Mouse (Mus musculus) liver, postnatal 0 days (tissue): ENCODE data around the gene Hmx1. TPM values are rescaled to one million over a fixed set of nuclear protein-coding genes. Genes with fewer than 3 reads are reported as not detected.
A peak's percentile ranks its signal among the peaks of the same experiment; 100 is the strongest.

ENCODE experiments used
- ATAC-seq: fragments of 200-750 bp; cut with Nextera tagmentation; 2 replicates; pipeline ENCODE4 v1.8.0; 2017; ENCODE audit warnings: mild to moderate bottlenecking, moderate library complexity
- DNase-seq: peaks from one replicate; pipeline ENCODE4 v3.0.0-alpha.2; 2016
- H3K27ac ChIP-seq: fragments of 300-500 bp; sonication (generic); 2 replicates; pipeline ENCODE4 v1.5.1; 2014; ENCODE audit warnings: antibody characterized with exemption, moderate library complexity, mild to moderate bottlenecking, low read depth
- H3K27me3 ChIP-seq: fragments of 300-500 bp; sonication (generic); 2 replicates; pipeline ENCODE4 v1.6.1; 2014; ENCODE audit warnings: low read length, control low read depth, mixed read lengths; ENCODE audit not compliant: insufficient read depth
- H3K36me3 ChIP-seq: fragments of 300-500 bp; sonication (generic); replicated peaks from 2 replicates; pipeline ENCODE4 v1.6.1; 2014; ENCODE audit warnings: mild to moderate bottlenecking, control low read depth, low read length, moderate library complexity, mixed read lengths; ENCODE audit not compliant: insufficient read depth
- H3K4me1 ChIP-seq: fragments of 300-500 bp; sonication (generic); 2 replicates; pipeline ENCODE4 v1.6.1; 2014; ENCODE audit warnings: antibody characterized with exemption, mild to moderate bottlenecking, control low read depth; ENCODE audit not compliant: insufficient read depth
- H3K4me2 ChIP-seq: fragments of 300-500 bp; sonication (generic); 2 replicates; pipeline ENCODE4 v1.6.1; 2014; ENCODE audit warnings: low read depth, mild to moderate bottlenecking, low read length, moderate library complexity, mixed read lengths
- H3K4me3 ChIP-seq: fragments of 300-500 bp; sonication (generic); 2 replicates; pipeline ENCODE4 v1.5.1; 2014; ENCODE audit warnings: low read depth, low read length
- H3K9ac ChIP-seq: fragments of 300-500 bp; sonication (generic); replicated peaks from 2 replicates; pipeline ENCODE4 v1.6.1; 2014; ENCODE audit warnings: mild to moderate bottlenecking, moderate library complexity
- H3K9me3 ChIP-seq: fragments of 300-500 bp; sonication (generic); 2 replicates; pipeline ENCODE4 v1.6.1; 2016; ENCODE audit warnings: mild to moderate bottlenecking, control low read depth, low read length, mixed read lengths
- CTCF ChIP-seq: sonication (generic); IDR thresholded peaks from 2 replicates; pipeline ENCODE4 v1.5.1; 2016; ENCODE audit warnings: antibody characterized with exemption, low read depth
- EP300 ChIP-seq: IDR thresholded peaks from 2 replicates; pipeline ENCODE4 v1.6.1; 2016; ENCODE audit warnings: antibody characterized with exemption, low read depth, mild to moderate bottlenecking
- WGBS: fragments of 180-500 bp; shearing (Covaris S2); extraction: QIAGEN DNeasy Blood & Tissue Kit; methylation state at CpG from one replicate; pipeline ENCODE4 v1.1.7; 2014; ENCODE audit not compliant: insufficient replicate concordance; 5-methylcytosine and 5-hydroxymethylcytosine counted together
- polyA plus RNA-seq: library from polyadenylated mRNA; unstranded; fragments of >200 nt; fragmentation: Nextera tagmentation; extraction: Ambion mirVana; gene quantifications from 2 replicates; pipeline ENCODE4 v1.2.1, GENCODE M21; 2015

Gene Hmx1
- polyA plus RNA-seq, result not detected in 2 replicates

GRCm38 (mm10) chr5:35388491-35389111, at the start of gene Hmx1:
TSS of gene Hmx1 (plus strand) at chr5:35389108.
- peaks cover 7% of the 10 kb centered on the region for H3K4me1 ChIP-seq
- 2% methylated on average over 56 of the region's 71 CpGs for WGBS
- peaks cover 99% of the 10 kb centered on the region for H3K27me3 ChIP-seq
- peak within 1 kb of the TSS; percentile 27; the same call in 1 of the 2 replicates for H3K4me3 ChIP-seq
- ATAC-seq (no peak), DNase-seq (no peak)
- H3K36me3 ChIP-seq, result no peaks in the 10 kb centered on the region
- H3K9ac ChIP-seq, result no peak within 1 kb of the TSS
- H3K4me2 ChIP-seq, result peak within 1 kb of the TSS; percentile 29
- H3K27ac ChIP-seq, result no peak within 1 kb of the TSS
- peaks cover 8% of the 10 kb centered on the region for H3K9me3 ChIP-seq
- TF ChIP-seq EP300 (no peak), CTCF (no peak)

DNA sequence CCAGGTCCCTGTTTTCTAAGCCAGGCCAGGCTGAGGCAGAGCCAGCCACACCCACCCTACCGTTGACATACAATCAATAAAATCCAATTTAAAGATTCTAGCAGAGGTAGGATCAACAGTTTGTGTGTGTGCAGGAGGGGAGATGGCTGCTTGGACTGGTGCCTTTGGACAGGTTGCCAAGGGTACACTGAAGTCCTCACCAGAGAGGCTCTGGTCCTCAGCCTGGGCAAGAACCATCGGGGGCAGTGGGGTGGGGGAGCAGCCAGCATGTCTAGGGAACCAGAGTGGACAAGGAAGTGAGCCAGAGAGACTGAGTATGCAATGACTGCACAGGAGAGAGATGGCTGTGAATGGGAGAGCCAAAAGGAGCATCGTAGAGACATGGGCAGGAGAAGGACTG, 43.8 kb upstream of the Hmx1 start:
- DNase-seq, result no peak
- Histone ChIP-seq H3K4me1 (no peaks in the 10 kb centered on the region), H3K36me3 (no peaks in the 10 kb centered on the region), H3K9me3 (no peaks in the 10 kb centered on the region), H3K27ac (no peak overlapping the region), H3K4me2 (no peak overlapping the region), H3K27me3 (no peaks in the 10 kb centered on the region), H3K9ac (no peak overlapping the region), H3K4me3 (no peak overlapping the region)
- no peak for ATAC-seq
- TF ChIP-seq CTCF (no peak), EP300 (no peak)
- 57% methylated on average over 3 of the region's 3 CpGs for WGBS

DNA sequence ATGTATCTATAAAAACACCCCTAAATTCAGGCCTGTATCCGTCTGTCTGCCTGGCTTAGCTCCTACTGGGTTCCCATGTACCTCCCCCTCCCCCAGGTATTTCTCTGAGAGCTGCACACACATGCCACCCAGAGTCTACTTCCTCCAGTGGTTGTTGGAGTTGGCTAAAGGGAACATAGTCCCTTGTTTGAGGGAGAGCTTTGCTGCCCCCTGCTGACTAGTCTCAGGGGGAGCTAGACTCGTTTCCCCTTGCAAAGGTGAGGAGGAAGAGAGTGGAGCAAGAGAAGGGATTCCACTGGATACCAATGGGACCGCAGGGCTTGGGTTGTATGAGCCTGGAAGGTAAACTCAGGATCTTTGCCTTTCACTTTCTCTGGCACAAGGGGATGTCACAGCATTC, 40.1 kb upstream of the Hmx1 start:
- peak; percentile 82 for TF ChIP-seq CTCF
- no peak for TF ChIP-seq EP300
- Histone ChIP-seq H3K27ac (no peak overlapping the region), H3K9ac (no peak overlapping the region), H3K4me3 (no peak overlapping the region), H3K4me1 (no peaks in the 10 kb centered on the region), H3K27me3 (no peaks in the 10 kb centered on the region), H3K4me2 (no peak overlapping the region), H3K9me3 (no peaks in the 10 kb centered on the region), H3K36me3 (no peaks in the 10 kb centered on the region)
- 16% methylated on average over 3 of the region's 3 CpGs for WGBS
- peak; percentile 69 for DNase-seq
- no peak for ATAC-seq

DNA sequence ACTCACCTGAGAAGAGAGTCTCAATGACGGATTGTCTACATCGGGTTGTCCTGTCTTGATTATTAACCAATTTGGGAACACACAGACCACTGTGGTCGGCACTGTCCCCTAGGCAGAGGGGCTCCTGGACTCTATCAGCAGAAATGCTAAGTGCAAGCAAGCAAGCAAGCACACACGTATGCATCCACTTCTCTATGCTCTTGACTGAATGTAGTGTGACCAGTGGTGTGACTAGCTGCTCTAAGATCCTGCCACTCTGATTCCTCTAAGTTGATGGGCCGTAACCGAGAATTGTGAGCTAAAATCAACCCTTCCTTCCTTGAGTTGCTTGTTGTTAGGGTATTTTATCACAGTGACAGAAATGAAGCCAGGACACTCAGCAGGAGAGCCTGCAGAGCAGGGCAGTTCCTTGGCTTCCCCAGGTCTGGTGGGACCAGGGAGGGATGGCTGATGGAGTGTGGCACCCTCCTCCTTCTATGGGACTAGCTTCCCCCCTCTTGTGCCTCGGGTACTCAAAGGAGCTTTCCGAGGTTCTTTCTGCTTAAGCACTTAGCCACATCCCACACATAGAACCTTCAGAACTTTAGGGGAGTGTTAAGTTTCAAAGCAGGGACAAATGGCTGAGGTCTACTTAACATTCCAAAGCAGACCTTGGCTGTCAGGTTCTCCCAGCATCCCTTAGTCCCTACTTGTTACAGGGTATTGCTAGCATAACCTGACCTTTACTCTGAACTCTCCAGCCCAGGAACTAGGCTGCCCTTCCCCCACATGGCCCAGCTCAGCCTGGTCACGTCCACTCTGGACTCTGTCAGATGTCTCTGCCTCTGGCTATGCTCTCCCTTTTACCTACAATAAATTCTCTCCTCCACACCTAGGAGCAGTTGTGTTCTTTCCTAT, 31.1 kb upstream of the Hmx1 start:
- Histone ChIP-seq H3K9ac (no peak overlapping the region; the same call in 1 of the 2 replicates), H3K9me3 (no peaks in the 10 kb centered on the region), H3K27ac (no peak overlapping the region), H3K27me3 (peaks cover 4% of the 10 kb centered on the region; the same call in 1 of the 2 replicates), H3K4me3 (no peak overlapping the region), H3K36me3 (no peaks in the 10 kb centered on the region), H3K4me2 (no peak overlapping the region), H3K4me1 (0 out of 2 replicates have a peak, but pooled peaks cover 6% of the 10 kb centered on the region)
- WGBS, result 34% methylated on average over 9 of the region's 9 CpGs
- ATAC-seq, result peak; percentile 91
- DNase-seq, result peak; percentile 68
- TF ChIP-seq CTCF, result no peak
- TF ChIP-seq EP300, result no peak

DNA sequence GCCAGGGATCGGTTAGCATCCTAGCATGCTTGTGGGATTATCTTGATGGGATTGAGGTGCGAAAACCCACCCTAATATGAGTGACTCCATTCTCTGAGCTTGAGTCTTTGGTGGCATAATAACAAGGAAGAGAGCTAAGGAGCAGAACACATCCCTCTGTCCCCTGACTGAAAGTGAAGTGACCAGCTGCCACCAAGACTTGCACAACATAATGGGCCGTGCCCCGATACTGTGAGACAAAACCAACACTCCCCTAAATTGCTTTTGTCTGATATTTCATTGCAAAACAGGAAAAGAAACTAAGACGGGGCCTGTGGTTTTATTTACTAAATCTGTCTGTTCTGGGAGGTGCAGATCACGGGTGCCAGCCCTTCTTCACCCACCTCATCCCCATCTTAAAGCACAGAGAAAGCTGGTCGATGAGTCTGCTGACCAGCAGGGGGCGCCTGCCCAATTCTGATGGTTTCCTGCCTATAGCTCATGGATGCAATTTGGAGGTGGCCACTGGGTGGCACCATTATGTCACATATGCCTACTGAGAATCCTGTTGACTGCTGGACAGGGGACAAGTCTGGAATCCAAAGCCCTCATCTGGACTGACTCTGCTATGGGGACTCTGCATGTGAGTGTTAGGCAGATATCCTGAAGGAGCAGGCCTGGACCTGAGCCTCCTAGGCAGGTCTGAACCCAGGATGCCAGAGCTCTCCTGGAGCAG, 27.2 kb upstream of the Hmx1 start:
- 46% methylated on average over 8 of the region's 8 CpGs for WGBS
- H3K27me3 ChIP-seq, result peaks cover 4% of the 10 kb centered on the region; the same call in 1 of the 2 replicates
- DNase-seq, result peak; percentile 93

More for the DNA sequence above, 27.2 kb upstream of the Hmx1 start:
- no peaks in the 10 kb centered on the region for H3K36me3 ChIP-seq
- H3K4me3 ChIP-seq, result no peak overlapping the region
- peak; percentile 35 for ATAC-seq
- no peaks in the 10 kb centered on the region for H3K9me3 ChIP-seq
- H3K27ac ChIP-seq, result no peak overlapping the region
- H3K4me2 ChIP-seq, result no peak overlapping the region
- TF ChIP-seq EP300, result no peak
- TF ChIP-seq CTCF, result peak; percentile 99
- H3K9ac ChIP-seq, result no peak overlapping the region
- H3K4me1 ChIP-seq, result 0 out of 2 replicates have a peak, but pooled peaks cover 6% of the 10 kb centered on the region
